Mouse (Mus musculus): ENCODE measurements at regions not wholly inside any gene's neighbourhood (a gene's known extent, or its start where the extent isn't known, plus 50 kb on each side); places are given as distances from the start of the nearest gene placed in this dataset.

- no peak for DNase-seq
These were observed 484.3 kb upstream of the Zfp462 start for GRCm38 (mm10) chr4:54460596-54460995.

GRCm38 (mm10) chr4:54469176-54469575, 475.7 kb upstream of the Zfp462 start:
- DNase-seq = no peak

GRCm38 (mm10) chr4:54470022-54471008, 474.5 kb upstream of the Zfp462 start:
- peak; percentile 13 to 21 for DNase-seq

GRCm38 (mm10) chr4:54471009-54471408, 473.8 kb upstream of the Zfp462 start:
- no peak for DNase-seq

- DNase-seq = no peak
These were observed 463.1 kb upstream of the Zfp462 start for GRCm38 (mm10) chr4:54481766-54482165.

- peak; percentile 5 to 15 for DNase-seq
These were observed 451.8 kb upstream of the Zfp462 start for GRCm38 (mm10) chr4:54493074-54493473.

- no peak for DNase-seq
These were observed 447.4 kb upstream of the Zfp462 start for GRCm38 (mm10) chr4:54497312-54497994.

GRCm38 (mm10) chr4:54515934-54516333, 428.9 kb upstream of the Zfp462 start:
- DNase-seq = no peak

- no peak for DNase-seq
These were observed 421.6 kb upstream of the Zfp462 start for GRCm38 (mm10) chr4:54523283-54523682.

- no peak for DNase-seq
These were observed 418.8 kb upstream of the Zfp462 start for GRCm38 (mm10) chr4:54526003-54526586.

GRCm38 (mm10) chr4:54527660-54528059, 417.2 kb upstream of the Zfp462 start:
- peak; percentile 27 to 72 for DNase-seq

- DNase-seq = no peak
These were observed 413.1 kb upstream of the Zfp462 start for GRCm38 (mm10) chr4:54531739-54532138.

GRCm38 (mm10) chr4:54533846-54534245, 411.0 kb upstream of the Zfp462 start:
- no peak for DNase-seq

GRCm38 (mm10) chr4:54552864-54553618, 391.8 kb upstream of the Zfp462 start:
- DNase-seq = no peak

GRCm38 (mm10) chr4:54563075-54563474, 381.8 kb upstream of the Zfp462 start:
- DNase-seq = no peak

- no peak for DNase-seq
These were observed 371.7 kb upstream of the Zfp462 start for GRCm38 (mm10) chr4:54573185-54573584.

- peak; percentile 2 to 3 for DNase-seq
These were observed 357.7 kb upstream of the Zfp462 start for GRCm38 (mm10) chr4:54587197-54587596.

- DNase-seq = no peak
These were observed 356.1 kb upstream of the Zfp462 start for GRCm38 (mm10) chr4:54588704-54589103.

GRCm38 (mm10) chr4:54601671-54602512, 343.0 kb upstream of the Zfp462 start:
- peak in 1 of 2 experiments; percentile 6 for DNase-seq

- DNase-seq = no peak
These were observed 342.2 kb upstream of the Zfp462 start for GRCm38 (mm10) chr4:54602513-54603205.
